Mouse (Mus musculus) T-cell, adult 2 months (primary cell): Measurements from ENCODE around the gene Tex13a.

Experiments
- DNase-seq: peaks from one replicate; pipeline ENCODE4 v3.0.0; 2022; ENCODE audit warnings: low spot score

Tex13a gene

GRCm38 (mm10) chrX:138209480-138209879 lies at the start of gene Tex13a:
Gene Tex13a, minus strand, starts transcription at chrX:138209580.
- DNase-seq: no peak

- DNase-seq: no peak
Measured at GRCm38 (mm10) chrX:138234626-138235025, 25.2 kb upstream of the Tex13a start.

GRCm38 (mm10) chrX:138170146-138170545 lies 39.2 kb downstream of the Tex13a start:
- no peak for DNase-seq
